Mouse (Mus musculus): ENCODE measurements around the gene Cog8. TPM values are rescaled to one million over a fixed set of nuclear protein-coding genes. Genes with fewer than 3 reads are reported as not detected.

The Cog8 gene
- 14.8 TPM for polyA plus RNA-seq (2014; fragmentation: Illumina TruSeq; extraction: RNeasy Lipid Tissue Mini Kit (QIAGEN cat#74804); ENCODE audit: low read depth, low replicate concordance)

DNA sequence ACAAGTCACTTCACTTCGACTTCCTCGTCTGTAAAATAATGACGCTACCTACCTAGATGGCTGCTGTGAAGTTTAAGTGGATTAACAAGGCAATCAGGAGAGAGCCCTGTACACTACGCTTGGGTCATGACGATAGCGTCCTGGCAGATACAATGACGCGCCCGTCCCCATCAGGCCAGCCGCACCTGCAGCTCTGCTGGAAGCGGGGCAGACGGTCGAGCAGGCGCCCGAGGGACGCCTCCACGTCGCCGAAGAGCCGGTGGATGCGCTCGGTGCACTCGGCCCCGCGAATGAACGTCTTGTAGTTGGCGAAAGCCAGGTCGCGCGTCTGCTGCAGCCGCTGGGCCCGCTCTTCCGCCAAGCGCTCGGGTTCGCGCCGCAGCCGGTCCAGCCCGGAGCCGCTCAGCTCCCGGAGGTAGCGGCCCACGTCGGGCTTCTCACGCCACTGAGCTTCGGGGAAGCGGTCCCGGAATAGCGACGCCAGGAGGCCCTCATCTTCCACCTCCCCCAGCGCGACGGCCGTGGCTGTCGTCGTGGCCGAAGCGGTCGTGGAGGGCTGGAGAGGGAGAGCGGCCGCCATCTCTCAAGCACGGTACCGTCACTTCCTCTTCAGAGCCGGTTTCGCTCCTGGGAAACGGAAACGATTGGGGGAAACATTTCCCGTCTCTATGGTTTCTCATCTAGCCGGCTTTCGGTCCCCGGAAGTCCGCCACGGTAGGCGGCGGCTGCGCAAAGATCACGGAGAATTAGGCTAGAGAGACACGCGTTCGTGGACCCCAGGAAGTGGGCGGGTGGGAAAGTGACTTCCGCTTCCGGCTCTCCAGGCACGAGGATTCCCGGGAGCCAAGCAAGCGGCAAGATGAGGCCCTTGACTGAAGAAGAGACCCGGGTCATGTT, at the start of gene Cog8, which contains the start of gene Nip7:
Gene Cog8, minus strand, starts transcription at position 614 of the 897 bp plus-strand sequence.
Gene Nip7, plus strand, starts transcription at position 802 of the 897 bp plus-strand sequence.

DNA sequence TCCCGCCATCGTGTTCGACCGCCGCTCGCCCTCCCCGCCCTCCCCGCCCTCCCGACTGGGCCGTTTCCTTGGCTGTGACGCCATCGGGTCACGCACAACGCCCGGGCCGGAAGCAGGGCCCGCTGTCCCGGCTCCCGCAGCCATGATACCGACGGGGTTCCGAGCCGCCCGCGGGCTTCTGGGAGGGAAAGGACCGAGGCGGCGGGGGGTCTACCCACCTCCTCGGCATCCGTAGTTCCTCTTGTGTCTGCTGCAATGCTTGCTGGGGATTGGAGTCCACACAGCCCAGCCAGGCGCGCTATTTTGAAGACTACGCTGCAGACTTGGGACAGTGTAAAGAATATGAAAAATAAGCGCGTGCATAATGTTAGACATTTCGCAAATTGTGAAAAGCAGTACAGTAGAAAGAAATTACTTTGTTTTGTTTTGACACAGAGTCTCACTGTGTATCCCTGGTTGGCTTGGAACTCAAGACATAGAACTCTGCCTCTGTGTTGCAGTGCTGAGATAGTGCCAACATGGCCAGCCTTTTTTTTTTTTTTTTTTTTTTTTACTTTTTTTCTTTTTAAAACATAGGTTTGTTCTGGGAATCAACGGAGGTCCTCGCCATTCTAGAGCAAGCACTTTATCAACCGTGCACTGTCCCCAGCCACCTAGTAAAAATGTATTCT, 40.0 kb upstream of the Cog8 start, which contains the start of gene Terf2:
Gene Terf2, minus strand, starts transcription at position 182 of the 671 bp plus-strand sequence.

DNA sequence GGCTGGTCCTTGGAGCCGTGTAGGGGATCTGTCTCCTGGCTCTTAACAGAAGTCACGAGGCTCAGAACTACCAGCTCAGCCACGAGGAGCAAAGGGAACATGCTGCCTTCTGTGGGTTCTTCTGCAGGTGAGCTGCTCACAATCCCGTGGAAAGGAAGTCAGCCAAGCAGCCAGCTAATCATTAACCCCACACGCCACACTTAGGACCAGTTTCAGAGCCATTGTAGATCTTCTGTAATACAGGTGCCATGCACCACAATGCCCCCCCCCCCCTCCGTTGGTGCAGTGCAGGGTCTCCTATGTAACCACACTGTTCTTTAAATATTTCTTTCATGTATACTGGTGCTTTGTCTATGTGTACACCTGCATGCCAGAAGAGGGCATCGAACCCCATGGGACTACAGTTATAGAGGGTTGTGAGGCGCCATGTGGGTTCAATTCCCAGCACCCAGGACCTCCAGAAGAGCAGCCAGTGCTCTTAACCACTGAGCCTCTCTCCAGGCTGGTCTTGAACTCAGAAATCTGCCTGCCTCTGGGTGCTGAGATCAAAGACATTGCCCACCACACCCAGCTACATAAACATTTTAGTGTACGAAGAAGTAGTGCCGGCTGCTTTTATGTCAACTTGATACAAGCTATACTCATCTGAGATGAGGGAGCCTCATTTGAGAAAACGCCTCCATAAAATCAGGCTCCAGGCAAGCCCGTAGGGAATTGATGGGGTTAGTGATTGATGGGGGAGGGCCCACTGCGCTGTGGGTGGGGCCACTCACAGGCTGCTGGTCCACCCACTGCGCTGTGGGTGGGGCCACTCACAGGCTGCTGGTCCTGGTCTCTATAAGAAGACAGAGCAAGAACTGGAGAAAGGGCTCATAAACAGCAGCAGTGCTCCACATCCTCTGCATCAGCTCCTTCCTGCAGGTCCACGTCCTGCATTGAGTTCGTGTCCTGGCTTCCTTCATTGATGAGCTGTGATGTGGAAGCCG, 9.3 kb upstream of the Cog8 start, which contains the start of gene Tmed6:
Gene Tmed6, minus strand, starts transcription at position 134 of the 986 bp plus-strand sequence.

DNA sequence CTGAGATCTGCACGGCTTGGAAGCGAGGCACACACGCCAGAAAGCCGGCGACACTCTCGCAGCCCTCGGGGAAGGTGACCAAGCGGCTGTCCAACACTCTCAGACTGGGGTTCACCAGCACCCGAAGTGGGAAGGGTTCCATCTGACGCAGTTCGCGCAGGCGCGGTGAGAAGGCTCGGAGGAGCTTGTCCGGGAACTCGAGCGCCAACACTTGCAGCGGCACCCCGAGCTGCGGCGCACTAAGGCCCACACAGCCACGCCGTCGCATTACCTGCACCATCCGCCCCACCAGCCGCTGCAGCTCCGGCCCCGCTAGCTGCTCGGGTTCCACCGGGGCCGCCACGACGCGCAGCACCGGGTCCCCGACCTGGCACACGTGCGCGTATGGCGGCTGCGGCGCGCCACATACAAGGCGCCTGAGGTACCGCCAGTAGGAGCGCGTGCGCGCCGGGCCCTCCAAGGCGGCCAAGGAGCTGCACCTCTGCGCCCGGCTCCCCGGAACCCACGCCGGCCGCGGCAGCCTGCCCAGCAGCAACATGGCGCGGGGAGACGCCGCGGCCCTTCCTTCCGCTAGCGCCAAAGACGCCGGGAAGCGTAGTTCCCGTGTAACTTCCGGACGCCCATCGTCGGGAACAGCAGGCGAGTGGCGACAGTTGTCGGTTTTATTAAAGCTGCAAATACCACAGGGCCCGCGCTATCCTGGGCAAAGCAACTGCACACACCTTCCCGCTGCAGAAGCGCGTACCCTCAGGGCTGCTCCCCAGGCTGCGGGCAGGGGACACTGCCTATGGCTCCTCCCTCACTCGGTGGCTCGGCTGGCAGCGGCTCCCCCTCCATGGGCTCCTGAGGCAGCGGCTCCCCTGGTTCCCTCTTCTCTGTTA, 8.2 kb downstream of the Cog8 start, which contains the start of gene Pdf:
Gene Pdf, minus strand, starts transcription at position 554 of the 881 bp plus-strand sequence.

DNA sequence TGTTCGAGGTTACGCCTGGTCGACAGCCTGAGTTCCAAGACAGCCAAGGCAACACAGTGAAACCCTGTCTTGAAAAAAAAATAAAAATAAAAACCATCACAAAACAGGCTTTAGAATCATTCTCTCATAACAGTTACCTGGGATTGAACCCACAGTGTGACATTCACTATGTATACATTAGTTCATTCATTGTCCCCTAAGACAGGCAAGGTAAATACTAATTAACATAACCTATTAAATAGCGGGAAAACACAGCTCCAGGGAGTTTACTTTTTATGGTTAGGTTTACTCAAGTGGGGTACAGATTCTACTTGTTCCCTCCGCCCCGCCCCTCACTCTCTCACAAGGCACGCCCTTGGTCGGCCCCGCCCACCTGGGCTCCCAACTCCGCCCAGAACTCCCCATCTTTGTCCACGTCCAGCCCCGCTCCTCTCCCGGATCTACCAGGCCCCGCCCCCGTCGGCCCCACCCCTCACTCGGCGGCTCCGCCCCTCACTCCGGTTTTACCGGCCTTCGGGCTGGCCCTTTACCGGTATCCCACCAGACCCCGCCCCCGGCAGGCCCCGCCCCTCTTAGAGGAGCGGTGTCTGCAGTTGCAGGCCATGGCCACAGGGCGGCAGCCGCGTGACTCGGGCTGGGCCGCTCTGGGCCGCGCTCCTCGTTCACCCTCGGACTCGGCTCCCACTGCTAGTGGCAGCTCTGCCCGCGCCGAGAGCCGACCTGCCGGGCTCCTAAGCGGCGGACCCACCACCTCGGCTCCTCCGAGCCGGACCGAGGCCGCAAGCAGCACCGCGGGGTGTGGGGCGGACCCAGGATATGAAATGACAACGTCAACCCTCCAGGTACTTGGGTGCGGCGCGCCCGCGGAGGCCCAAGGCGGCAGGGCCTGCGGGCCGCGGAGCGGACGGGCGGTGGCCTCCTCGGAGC, 25.6 kb downstream of the Cog8 start, which contains the start of gene Vps4a:
Gene Vps4a, plus strand, starts transcription at position 573 of the 927 bp plus-strand sequence.

Other genes with a start within 250 kb of the Cog8 start
- gene Has3, start 186.4 kb downstream of the Cog8 start, polyA plus RNA-seq (2014; fragmentation: Illumina TruSeq; extraction: RNeasy Lipid Tissue Mini Kit (QIAGEN cat#74804); ENCODE audit: low read depth, low replicate concordance), result 0.35 TPM
- gene Utp4, start 163.1 kb downstream of the Cog8 start, polyA plus RNA-seq (2014; fragmentation: Illumina TruSeq; extraction: RNeasy Lipid Tissue Mini Kit (QIAGEN cat#74804); ENCODE audit: low read depth, low replicate concordance), result 16.7 TPM
- gene Sntb2, start 120.9 kb downstream of the Cog8 start, polyA plus RNA-seq (2014; fragmentation: Illumina TruSeq; extraction: RNeasy Lipid Tissue Mini Kit (QIAGEN cat#74804); ENCODE audit: low read depth, low replicate concordance), result 18.7 TPM
- gene Vps4a, start 25.5 kb downstream of the Cog8 start, polyA plus RNA-seq (2014; fragmentation: Illumina TruSeq; extraction: RNeasy Lipid Tissue Mini Kit (QIAGEN cat#74804); ENCODE audit: low read depth, low replicate concordance), result 29.9 TPM
- gene Pdf, start 8.1 kb downstream of the Cog8 start, polyA plus RNA-seq (2014; fragmentation: Illumina TruSeq; extraction: RNeasy Lipid Tissue Mini Kit (QIAGEN cat#74804); ENCODE audit: low read depth, low replicate concordance), result 38.9 TPM
- 8.9 TPM for gene Nip7, start 188 bp upstream of the Cog8 start, polyA plus RNA-seq (2014; fragmentation: Illumina TruSeq; extraction: RNeasy Lipid Tissue Mini Kit (QIAGEN cat#74804); ENCODE audit: low read depth, low replicate concordance)
- 3.6 TPM for gene Tmed6, start 9.0 kb upstream of the Cog8 start, polyA plus RNA-seq (2014; fragmentation: Illumina TruSeq; extraction: RNeasy Lipid Tissue Mini Kit (QIAGEN cat#74804); ENCODE audit: low read depth, low replicate concordance)
- gene Terf2, start 39.9 kb upstream of the Cog8 start, polyA plus RNA-seq (2014; fragmentation: Illumina TruSeq; extraction: RNeasy Lipid Tissue Mini Kit (QIAGEN cat#74804); ENCODE audit: low read depth, low replicate concordance), result 27.8 TPM
- gene Cyb5b, start 94.0 kb upstream of the Cog8 start, polyA plus RNA-seq (2014; fragmentation: Illumina TruSeq; extraction: RNeasy Lipid Tissue Mini Kit (QIAGEN cat#74804); ENCODE audit: low read depth, low replicate concordance), result 243 TPM
- 94.8 TPM for gene Nfat5, start 236.8 kb upstream of the Cog8 start, polyA plus RNA-seq (2014; fragmentation: Illumina TruSeq; extraction: RNeasy Lipid Tissue Mini Kit (QIAGEN cat#74804); ENCODE audit: low read depth, low replicate concordance)

Measured in sigmoid colon, adult 10 weeks (tissue).